Mouse (Mus musculus) cerebellum, adult 2 months (tissue): ENCODE results near the gene Idh1. TPM values are rescaled to one million over a fixed set of nuclear protein-coding genes. Genes with fewer than 3 reads are reported as not detected.
A peak's percentile ranks its signal among the peaks of the same experiment; 100 is the strongest.

Source experiments
- DNase-seq, 2 experiments: peaks; one replicate each; pipeline ENCODE4 v3.0.0; 2021
- H3K27ac ChIP-seq: fragments of 200-500 bp; 2 replicates; pipeline ENCODE4 v1.5.1; 2012; ENCODE audit warnings: low read length, control low read depth, inconsistent platforms; ENCODE audit not compliant: insufficient read depth
- H3K27me3 ChIP-seq: fragments of 200-500 bp; 2 replicates; pipeline ENCODE4 v1.6.1; 2012; ENCODE audit warnings: inconsistent platforms, mild to moderate bottlenecking, low read length, moderate library complexity; ENCODE audit not compliant: control insufficient read depth, insufficient read depth
- H3K4me1 ChIP-seq: fragments of 200-500 bp; 2 replicates; pipeline ENCODE4 v1.6.1; 2011; ENCODE audit warnings: low read length; ENCODE audit not compliant: control insufficient read depth, insufficient read depth
- H3K4me3 ChIP-seq: fragments of 200-500 bp; replicated peaks from 2 replicates; pipeline ENCODE3; 2011; ENCODE audit warnings: mild to moderate bottlenecking, low read depth, low read length, control low read depth; ENCODE audit not compliant: insufficient read depth
- CTCF ChIP-seq: fragments of 200-500 bp; IDR thresholded peaks from 2 replicates; pipeline ENCODE4 v1.5.1; 2011; ENCODE audit warnings: low read depth, mild to moderate bottlenecking, control low read depth, low read length, moderate library complexity, borderline replicate concordance; ENCODE audit not compliant: insufficient read depth
- POLR2A ChIP-seq: fragments of 200-500 bp; IDR thresholded peaks from 2 replicates; pipeline ENCODE4 v1.6.1; 2011; ENCODE audit warnings: low read length, control low read depth, borderline replicate concordance; ENCODE audit not compliant: insufficient read depth
- WGBS: fragments of 180-500 bp; shearing (Covaris S2); methylation state at CpG from one replicate; pipeline ENCODE4 v1.1.7; 2018; 5-methylcytosine and 5-hydroxymethylcytosine counted together
- polyA plus RNA-seq: library from polyadenylated mRNA; depleted of rRNA; stranded (reverse); fragments of >200 nt; gene quantifications from 2 replicates; pipeline ENCODE4 v1.2.3, GENCODE M21; 2012

Gene Idh1
- polyA plus RNA-seq, 1 experiment, result 35.3 TPM

GRCm38 (mm10) chr1:65204299-65204698 lies 18.0 kb upstream of the Idh1 start:
- 94% methylated on average over 1 of the region's 1 CpGs for WGBS
- no peaks in the 10 kb centered on the region for H3K27me3 ChIP-seq
- H3K4me3 ChIP-seq, result no peak overlapping the region
- H3K27ac ChIP-seq, result no peak overlapping the region
- no peak for DNase-seq
- H3K4me1 ChIP-seq, result no peaks in the 10 kb centered on the region
- no peak for TF ChIP-seq CTCF
- no peak for TF ChIP-seq POLR2A

- H3K27me3 ChIP-seq, result no peaks in the 10 kb centered on the region
- WGBS, result 96% methylated on average over 2 of the region's 2 CpGs
- H3K27ac ChIP-seq, result no peak overlapping the region
- no peak for DNase-seq
- H3K4me1 ChIP-seq, result no peaks in the 10 kb centered on the region
- no peak overlapping the region for H3K4me3 ChIP-seq
- TF ChIP-seq POLR2A (no peak), CTCF (no peak)
Measured at GRCm38 (mm10) chr1:65198861-65199260, 12.6 kb upstream of the Idh1 start.

GRCm38 (mm10) chr1:65198425-65198824 lies 12.1 kb upstream of the Idh1 start:
- no peak for DNase-seq
- no peaks in the 10 kb centered on the region for H3K27me3 ChIP-seq
- WGBS, result 90% methylated on average over 2 of the region's 2 CpGs
- no peaks in the 10 kb centered on the region for H3K4me1 ChIP-seq
- TF ChIP-seq CTCF, result no peak
- no peak overlapping the region for H3K27ac ChIP-seq
- no peak overlapping the region for H3K4me3 ChIP-seq

GRCm38 (mm10) chr1:65193226-65193625 lies 6.9 kb upstream of the Idh1 start:
- DNase-seq, result no peak
- H3K4me3 ChIP-seq, result no peak overlapping the region
- WGBS, result 96% methylated on average over 2 of the region's 2 CpGs
- no peaks in the 10 kb centered on the region for H3K27me3 ChIP-seq
- H3K27ac ChIP-seq, result no peak overlapping the region
- no peak for TF ChIP-seq POLR2A
- TF ChIP-seq CTCF, result no peak
- H3K4me1 ChIP-seq, result no peaks in the 10 kb centered on the region

- TF ChIP-seq CTCF (no peak), POLR2A (no peak)
- 84% methylated on average over 4 of the region's 4 CpGs for WGBS
- DNase-seq, result no peak
- H3K27ac ChIP-seq, result no peak overlapping the region
- H3K4me1 ChIP-seq, result peaks cover 3% of the 10 kb centered on the region; the same call in 1 of the 2 replicates
- H3K4me3 ChIP-seq, result no peak overlapping the region
- no peaks in the 10 kb centered on the region for H3K27me3 ChIP-seq
Measured at GRCm38 (mm10) chr1:65190172-65190571, 3.9 kb upstream of the Idh1 start.

- TF ChIP-seq POLR2A (no peak), CTCF (no peak)
- H3K27ac ChIP-seq, result no peak overlapping the region
- peak overlapping the region; percentile 76 for H3K4me3 ChIP-seq
- peaks cover 3% of the 10 kb centered on the region; the same call in 1 of the 2 replicates for H3K4me1 ChIP-seq
- no peak for DNase-seq
- no peaks in the 10 kb centered on the region for H3K27me3 ChIP-seq
- under 1% methylated on average over 6 of the region's 6 CpGs for WGBS
Measured at GRCm38 (mm10) chr1:65187074-65187430, 752 bp upstream of the Idh1 start.

- DNase-seq, result peak in 1 of 2 experiments; percentile 24
- no peaks in the 10 kb centered on the region for H3K27me3 ChIP-seq
- TF ChIP-seq CTCF (peak; percentile 47; the same call in 1 of the 2 replicates), POLR2A (no peak)
- H3K27ac ChIP-seq, result peak overlapping the region; percentile 87; the same call in 1 of the 2 replicates
- WGBS, result 17% methylated on average over 12 of the region's 12 CpGs
- H3K4me1 ChIP-seq, result peaks cover 3% of the 10 kb centered on the region; the same call in 1 of the 2 replicates
- H3K4me3 ChIP-seq, result peak overlapping the region; percentile 100
Measured at GRCm38 (mm10) chr1:65185524-65186205, 635 bp downstream of the Idh1 start.

GRCm38 (mm10) chr1:65185011-65185410 lies 1.3 kb downstream of the Idh1 start:
- Histone ChIP-seq H3K27ac (no peak overlapping the region), H3K27me3 (no peaks in the 10 kb centered on the region), H3K4me1 (peaks cover 3% of the 10 kb centered on the region; the same call in 1 of the 2 replicates), H3K4me3 (no peak overlapping the region)
- no peak for DNase-seq
- TF ChIP-seq POLR2A (no peak), CTCF (no peak)
- WGBS, result 90% methylated on average over 8 of the region's 8 CpGs
